Mouse (Mus musculus): ENCODE measurements around the gene Spryd7. TPM values are rescaled to one million over a fixed set of nuclear protein-coding genes. Genes with fewer than 3 reads are reported as not detected.
"Not testable (repeated sequence)": the region's sequence is repeated elsewhere in the genome, so short reads cannot be mapped to it uniquely, and the experiment has no call there.

Gene Spryd7
- polyA plus RNA-seq (2012; rRNA removed) = 6.5 and 6.8 TPM in 2 replicates

DNA sequence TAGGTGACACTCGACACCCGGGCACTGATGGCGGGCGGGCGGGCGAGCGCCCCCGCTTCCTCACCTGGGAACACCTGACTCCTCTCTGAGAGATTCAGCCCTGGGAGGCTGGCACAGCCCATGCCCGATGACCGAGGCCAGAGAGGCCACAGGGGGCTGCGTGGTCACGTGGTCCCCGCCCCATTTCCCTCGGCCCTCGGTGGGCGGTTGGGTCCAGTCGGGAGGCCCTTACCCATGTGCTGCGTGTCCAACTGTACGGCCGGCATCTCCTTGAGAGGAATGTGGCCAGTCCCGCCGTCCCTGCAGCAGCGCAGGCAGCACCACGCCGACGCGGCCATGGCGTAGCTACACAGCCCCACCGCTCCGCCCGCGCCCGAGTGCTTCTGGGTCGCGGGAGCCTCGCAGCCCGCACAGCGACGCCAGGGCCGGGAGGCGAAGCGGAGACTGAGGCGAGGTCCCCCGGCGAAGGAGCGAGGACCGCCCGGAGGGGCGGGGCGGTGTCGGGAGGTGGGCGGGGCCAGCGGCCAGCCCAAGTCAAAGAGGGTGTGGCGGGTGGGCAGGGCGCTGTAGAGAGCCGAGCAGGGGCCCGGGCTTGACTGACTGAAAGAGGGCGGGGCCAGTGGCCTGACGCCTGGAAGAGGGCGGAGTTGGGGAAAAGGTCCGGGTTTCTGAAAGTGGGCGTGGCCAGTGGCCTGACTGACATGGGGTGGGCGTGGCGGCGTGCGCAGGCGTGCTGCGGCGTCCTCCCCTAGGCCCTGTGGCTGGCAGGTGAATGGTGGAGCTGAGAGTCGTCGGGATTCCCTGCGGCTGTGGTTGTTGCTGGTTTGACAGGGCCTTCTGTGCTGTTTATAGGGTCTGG, at the start of gene Spryd7:
Spryd7 (minus strand) TSS at position 598 of the 859 bp plus-strand sequence.
- DNase-seq (ENCODE audit: low read depth) = no peak

DNA sequence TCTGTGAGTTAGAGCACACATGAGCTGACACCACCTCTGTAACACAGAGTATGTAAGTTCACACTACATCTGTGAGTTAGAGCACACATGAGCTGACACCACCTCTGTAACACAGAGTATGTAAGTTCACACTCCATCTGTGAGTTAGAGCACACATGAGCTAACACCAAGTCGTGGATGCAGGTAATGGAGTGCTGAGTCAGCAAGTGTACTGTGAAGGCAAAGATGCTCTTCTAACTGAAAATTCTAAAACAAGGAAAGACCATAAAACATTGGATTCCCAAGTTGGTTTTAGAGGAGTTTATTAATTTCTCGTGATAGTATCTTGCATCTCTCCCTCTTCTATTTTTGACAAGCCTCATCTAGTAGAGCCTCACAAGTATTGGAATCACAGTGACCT, 49.4 kb upstream of the Spryd7 start:
- DNase-seq (ENCODE audit: low read depth) = not testable (repeated sequence)

DNA sequence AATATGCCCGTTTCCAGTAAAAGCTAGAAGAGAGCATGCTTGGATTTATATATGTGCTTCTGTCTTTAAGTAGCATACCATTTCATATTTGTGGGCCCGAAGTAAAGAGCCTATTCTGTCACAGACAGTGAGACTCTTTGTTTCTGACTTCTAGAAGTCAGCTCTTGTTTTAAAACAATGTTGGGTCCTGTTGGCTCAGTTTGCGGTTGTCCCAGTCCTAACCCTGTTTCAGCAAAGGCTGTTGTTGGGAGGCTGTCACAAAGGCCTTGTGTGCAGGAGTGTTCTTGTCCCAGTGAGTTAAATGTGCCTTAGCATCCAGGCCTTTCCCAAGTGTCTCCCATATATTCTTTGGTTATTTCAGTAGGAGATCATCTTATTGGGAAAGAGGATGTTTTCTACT, 47.4 kb upstream of the Spryd7 start:
- no peak for DNase-seq (ENCODE audit: low read depth)

DNA sequence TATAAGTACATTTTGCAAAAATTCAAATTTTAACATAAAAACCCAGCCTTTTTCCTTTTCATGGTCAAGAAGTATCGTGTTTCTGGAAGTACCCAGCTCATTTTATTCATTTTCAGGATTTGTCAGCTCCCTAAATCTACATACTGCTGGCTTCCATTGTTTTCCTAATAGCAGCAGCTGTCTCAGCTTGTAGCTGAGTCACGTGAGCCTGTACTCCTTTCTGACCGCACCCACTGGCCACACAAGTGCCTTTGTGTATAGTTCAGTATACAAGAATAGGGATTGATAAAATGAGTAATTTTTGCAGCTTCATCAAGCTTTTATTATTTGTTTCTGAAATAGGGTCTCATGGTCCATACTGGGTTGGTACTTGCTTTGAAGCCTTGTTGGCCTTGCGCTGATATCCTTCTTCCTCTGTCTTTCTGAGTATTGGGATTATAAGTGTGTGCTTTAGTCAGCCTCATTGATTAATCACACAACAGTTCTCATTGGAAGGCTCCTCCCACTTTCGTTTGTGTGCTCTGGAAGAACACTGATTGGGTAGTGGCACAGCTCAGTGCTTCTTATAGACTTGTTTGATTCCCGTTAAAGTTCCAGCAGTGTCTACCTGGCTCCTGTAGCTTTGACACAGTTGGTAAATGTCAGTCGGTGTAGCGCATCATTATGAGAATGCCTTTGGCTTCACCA, 46.5 kb upstream of the Spryd7 start:
- no peak for DNase-seq (ENCODE audit: low read depth)

DNA sequence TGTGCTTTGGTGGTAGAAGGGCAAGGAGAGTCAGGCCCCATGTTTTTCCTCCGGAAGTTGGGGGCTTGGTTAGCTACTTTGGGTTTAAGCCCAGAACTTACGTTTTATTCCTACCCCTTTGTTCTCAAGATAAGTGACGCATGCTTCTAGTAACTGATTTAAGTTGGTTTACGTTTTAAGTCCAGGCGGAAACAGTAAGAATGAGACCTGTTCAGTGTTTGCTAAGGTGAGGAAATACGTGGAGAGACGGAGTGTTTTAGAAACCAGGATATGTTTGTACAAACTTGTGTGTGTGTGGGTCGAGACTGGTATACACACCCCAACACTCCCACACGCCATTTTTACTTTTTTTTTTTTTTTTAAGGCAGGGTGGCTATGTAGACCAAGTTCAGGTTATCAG, 44.7 kb upstream of the Spryd7 start:
- no peak for DNase-seq (ENCODE audit: low read depth)

DNA sequence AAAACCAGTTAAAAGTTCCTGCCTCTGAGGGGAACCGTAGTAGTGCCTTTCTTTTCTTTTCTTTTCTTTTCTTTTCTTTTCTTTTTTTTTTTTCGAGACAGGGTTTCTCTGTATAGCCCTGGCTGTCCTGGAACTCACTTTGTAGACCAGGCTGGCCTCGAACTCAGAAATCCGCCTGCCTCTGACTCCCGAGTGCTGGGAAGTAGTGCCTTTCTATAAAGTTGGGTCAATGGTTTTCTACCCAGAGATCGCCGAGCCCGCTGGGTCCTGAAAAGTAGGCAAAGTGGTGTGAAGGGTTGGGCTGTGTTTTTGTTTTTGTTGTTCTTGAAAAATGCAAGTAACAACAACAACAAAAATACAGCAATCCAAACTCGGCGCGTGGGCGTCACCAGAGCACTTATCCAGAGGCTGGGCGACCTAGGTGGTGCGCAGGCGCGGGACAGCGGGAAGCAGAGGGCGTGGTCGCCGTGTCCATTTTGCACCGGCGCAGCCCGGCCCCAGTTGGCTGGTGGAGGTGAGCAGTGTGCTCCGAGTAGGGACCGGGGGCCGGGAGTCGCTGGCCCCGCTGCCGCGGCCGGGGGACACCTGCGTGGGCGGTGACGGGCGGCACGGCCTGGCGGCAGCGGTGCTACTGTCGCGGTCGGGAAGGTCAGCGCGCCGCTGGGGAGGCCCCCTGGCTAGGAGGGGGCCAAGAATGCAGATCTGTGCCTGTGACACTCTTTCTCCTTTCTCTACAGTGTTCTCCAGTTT, 42.5 kb upstream of the Spryd7 start:
- DNase-seq (ENCODE audit: low read depth) = no peak

DNA sequence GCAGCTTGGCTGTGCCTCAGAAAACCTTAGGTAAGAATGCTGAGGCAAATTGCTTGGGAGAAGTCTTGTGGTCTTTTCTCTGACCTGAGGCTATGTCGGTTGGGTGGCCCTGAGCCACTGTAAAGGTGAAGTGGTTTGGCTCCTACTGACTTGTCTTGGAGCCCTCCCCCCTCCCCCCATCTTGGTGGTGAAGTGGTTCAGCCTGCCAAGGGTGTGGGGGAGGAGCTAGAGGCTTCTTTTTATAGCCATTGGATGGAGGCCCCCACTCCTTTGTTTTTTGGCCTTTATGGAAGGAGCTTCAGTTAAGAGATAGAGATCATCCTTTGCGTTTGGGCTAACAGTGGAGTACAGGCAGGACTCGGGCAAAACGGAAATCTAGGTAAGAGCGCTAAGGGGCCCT, 41.3 kb upstream of the Spryd7 start, which contains the start of gene Trim13:
Trim13 (plus strand) TSS at position 280 of the 400 bp plus-strand sequence.
- DNase-seq (ENCODE audit: low read depth) = no peak

DNA sequence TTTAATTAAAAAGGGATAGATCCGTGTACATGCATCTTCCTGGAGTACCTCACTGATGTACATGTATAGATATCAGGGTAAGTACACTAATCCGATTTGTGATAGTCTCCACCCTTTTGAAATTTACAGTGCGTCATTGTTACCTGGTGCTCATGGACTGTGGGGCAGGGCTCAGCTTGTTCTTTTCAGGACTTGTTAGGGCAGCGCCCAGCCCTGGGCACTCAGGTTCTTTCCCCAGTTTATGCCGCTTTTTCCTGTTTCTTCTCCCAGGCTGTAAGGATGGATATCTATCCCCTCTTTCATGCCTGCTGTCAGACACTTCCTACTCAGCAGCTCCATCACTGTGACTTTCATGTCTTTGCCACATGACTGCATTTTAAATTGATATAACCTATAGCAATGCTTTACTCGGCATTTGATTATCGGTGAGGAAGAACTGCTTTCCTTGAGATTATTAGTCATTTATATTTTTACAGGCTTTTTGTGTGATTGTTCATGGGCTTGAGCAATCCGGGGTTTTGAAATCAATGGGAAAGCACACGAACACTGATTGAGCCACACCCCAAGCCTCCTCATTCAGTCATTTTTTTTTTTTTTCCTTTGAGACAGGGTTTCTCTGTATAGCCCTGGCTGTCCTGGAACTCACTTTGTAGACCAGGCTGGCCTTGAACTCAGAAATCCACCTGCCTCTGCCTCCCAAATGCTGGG, 40.2 kb upstream of the Spryd7 start:
- peak; percentile 67 for DNase-seq (ENCODE audit: low read depth)

DNA sequence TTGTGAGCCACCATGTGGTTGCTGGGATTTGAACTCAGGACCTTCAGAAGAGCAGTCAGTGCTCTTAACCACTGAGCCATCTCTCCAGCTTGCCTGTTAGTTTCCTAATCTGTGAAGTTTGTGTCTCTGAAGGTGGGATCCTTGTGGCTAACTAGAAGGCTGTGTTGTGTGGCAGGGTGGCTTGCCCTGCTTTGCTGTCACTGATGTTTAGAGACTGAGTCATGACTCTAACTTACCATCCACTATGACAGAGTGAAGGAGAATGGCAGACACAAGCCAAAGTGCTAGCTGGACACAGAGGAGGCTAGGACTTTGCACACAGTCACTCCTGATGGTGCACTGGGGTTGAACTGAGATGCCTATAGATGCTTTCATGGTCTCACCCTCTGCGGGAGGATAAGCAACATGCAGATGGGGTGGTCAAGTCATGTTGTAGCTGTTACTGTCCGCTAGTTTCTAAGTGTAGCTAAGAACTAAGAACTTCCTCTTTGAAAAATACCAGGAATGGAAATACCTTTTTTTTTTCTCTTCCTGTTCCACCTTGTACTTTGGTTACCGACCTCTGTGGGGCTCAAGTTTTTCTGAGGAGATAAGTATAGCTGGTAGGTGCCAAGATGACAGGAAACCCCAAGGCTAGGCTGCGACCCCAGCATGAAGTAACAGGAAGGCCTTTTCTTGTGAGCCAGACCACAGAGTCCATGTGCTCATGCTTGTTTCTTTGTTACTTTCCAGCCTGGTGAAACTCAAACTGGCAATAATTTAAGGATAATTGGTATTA, 32.8 kb upstream of the Spryd7 start:
- DNase-seq (ENCODE audit: low read depth) = no peak

DNA sequence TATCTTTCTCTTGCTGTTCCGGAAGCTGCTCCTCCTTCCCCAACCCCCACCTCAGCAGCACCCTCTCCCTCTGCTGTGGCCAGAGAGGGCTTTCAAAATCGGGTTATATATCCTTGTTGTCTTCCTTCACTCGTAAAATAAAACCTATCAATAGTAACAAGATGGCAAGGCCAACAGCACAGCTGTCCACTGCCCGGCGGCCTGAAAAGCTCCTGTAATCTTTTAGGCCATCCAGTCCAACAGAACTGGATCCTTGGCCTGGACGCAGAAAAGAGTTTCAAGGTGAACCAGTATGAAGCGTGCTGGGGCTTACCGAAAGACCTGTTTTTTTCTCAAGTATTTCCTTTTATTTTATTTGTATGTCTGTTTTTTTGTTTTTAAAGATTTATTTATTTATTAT, 19.3 kb upstream of the Spryd7 start:
- no peak for DNase-seq (ENCODE audit: low read depth)

DNA sequence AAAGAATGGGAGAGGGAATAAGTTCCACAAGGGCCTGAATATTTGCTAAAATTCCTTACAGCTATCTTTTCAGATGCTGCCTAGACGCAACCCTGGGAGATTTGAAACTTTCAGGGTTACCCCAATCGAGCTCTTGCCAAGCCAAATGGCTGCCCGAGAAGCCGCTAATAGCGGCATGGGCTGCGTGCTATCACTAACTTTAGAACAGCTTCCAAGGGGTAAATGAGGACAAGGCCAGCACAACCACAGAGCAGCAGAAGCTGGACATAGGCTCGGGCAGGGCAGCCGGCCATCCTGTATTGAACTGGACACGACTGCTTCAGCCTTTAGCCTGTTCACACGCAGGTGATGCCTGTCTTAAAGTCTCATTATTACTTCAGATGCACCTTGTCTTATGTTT, 18.4 kb upstream of the Spryd7 start:
- no peak for DNase-seq (ENCODE audit: low read depth)

DNA sequence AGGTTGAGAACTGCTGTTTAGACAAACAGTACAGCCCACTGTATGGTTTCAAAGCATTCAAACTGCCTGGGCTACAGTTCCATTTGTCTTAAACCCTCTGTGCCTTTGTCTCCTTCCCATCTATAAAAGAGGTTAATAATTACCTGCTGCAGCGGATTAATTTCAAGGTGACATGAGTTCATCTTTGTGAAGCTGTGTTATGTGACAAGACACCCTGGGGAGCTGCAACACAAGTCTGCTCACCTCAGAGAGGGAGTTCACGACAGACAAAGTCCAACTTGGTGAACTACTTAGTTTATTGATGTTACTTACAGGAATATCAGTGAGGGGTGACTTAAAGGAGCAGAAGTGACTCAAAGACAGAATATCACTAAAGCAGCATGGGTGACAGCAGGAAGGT, 15.4 kb upstream of the Spryd7 start:
- DNase-seq (ENCODE audit: low read depth) = no peak

DNA sequence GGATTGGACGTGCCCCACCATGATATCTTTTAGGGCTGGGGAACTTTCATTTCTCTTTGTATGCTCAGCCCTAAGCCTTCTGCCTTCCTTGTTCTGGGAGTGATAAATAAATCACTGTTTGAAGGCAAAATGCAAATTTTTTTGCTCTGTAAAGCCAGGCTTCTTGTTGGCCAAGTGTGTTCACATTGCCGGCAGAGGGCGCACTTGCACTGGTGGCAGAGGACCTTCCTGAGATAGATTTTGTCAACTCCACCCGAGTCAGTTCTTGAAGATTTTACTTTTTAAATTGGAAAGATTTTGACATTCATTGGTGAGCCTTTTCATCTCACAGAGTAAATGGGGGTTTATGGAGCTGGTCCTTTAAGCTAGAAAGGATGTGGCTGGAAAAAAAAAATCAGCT, 14.7 kb upstream of the Spryd7 start:
- no peak for DNase-seq (ENCODE audit: low read depth)

DNA sequence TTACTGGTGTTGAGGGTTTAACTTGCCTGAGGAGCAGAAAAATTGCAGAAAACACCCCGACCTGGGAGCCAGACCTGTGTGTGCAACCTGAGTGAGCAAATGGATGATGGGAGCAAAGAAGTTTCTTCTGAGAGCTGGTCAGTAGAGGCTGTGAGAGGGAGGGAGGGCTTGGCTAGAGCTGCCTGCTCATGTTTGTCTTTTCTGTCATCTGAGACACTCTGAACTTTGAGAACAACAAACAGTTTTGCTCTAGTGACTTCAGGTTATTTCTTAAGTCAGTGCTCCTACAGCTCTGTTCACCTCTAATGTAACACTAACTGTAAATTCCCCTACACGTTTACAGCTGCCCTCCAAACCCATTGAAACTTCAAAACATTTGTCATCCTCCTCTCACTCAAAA, 12.7 kb upstream of the Spryd7 start:
- DNase-seq (ENCODE audit: low read depth) = no peak

DNA sequence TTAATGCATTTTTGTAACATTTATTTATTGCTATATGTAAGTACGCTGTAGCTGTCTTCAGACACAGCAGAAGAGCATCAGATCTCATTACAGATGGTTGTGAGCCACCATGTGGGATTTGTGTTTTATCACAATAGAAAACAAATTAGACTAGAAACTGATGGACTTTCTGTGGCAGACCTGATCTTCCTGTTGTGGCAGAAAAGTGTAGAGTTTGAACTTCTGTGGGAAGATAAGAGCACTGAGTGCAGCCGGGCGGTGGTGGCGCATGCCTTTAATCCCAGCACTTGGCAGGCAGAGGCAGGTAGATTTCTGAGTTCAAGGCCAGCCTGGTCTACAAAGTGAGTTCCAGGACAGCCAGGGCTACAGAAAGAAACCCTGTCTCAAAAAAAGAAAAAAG, 9.5 kb upstream of the Spryd7 start:
- not testable (repeated sequence) for DNase-seq (ENCODE audit: low read depth)

DNA sequence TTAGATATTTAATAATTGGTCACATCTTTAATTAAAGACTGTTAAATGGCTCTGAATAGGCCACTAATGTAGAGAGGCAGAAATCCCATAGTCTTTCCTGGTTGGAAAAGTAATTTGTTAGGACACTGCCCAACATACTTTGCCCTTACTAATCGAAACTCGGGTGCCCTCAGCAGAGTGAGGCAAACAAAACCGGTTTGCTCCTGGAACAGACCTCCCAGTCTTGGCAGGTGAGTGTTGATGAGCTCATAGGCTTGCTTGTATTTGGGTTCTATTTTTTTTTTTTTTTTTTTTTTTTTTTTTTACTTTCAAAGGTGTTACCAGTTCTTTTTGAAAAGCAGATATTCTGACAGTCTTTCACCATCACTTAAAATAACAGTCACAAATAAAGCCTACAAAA, 3.2 kb upstream of the Spryd7 start:
- peak; percentile 88 for DNase-seq (ENCODE audit: low read depth)

DNA sequence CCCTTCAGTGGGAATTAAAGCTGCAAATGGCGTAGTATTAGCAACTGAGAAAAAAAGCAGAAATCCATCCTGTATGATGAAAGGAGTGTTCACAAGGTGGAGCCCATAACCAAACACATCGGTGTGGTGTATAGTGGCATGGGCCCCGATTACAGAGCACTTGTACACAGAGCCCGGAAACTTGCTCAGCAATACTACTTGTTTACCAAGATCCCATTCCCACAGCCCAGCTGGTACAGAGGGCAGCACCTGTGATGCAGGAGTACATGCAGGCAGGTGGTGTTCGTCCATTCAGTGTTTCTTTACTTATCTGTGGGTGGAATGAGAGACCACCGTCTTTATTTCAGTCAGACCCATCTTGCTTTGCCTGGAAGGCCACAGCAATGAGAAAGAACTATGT, 2.2 kb upstream of the Spryd7 start:
- DNase-seq (ENCODE audit: low read depth) = no peak

DNA sequence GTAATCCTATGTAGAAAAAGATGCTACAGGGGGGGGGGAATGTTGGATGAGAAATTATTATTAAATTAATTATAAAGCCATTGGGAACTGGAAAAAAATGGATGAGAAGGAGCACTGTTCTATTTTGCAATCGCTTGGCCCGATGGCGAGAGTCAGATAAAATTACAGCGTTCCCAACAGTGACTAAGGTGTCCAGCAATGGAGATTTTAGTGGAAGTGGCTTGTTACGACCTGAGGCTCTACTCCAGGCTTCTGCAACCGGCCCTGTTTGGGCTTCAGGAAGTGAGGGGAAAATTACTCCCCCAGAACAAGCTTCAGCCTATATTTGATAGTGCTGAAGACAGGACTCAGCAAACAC, 776 bp downstream of the Spryd7 start:
- DNase-seq (ENCODE audit: low read depth) = no peak

DNA sequence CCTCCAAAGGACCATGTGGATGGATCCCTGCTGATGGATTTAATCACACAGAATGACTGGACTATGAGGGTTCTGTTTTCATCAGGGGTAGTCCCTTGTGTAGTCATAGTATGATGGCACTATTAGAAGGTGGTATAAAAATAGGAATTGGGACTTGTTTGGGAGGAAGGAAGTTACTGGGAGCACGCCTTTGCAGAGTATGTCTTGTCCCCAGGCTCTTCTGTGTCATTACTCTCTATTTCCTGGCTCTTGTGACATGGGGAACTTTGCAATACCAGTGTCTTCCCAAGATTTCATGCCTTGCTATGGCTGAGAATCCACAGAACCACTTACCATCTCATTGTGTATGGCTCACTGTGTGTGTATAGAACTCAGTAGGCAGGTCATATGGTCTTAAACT, 8.1 kb downstream of the Spryd7 start:
- no peak for DNase-seq (ENCODE audit: low read depth)

DNA sequence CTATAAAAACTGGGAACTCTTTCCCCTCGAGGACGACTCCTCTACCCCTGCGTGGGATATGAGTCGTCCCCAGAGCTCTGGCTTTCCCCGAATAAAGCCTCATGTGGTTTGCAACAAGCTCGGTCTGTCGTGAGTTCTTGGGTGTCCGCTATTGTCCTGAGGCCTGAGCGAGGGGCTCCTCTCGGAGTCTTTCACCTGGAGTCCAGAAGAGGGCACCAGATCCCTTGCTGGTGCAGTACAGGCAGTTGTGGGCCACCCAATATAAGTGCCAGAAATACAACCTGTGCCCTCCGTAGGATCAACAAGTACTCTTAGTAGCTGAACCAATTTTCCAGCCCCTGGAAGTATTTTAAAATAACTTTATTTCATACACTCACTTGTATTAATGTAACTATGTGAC, 18.9 kb downstream of the Spryd7 start:
- not testable (repeated sequence) for DNase-seq (ENCODE audit: low read depth)

DNA sequence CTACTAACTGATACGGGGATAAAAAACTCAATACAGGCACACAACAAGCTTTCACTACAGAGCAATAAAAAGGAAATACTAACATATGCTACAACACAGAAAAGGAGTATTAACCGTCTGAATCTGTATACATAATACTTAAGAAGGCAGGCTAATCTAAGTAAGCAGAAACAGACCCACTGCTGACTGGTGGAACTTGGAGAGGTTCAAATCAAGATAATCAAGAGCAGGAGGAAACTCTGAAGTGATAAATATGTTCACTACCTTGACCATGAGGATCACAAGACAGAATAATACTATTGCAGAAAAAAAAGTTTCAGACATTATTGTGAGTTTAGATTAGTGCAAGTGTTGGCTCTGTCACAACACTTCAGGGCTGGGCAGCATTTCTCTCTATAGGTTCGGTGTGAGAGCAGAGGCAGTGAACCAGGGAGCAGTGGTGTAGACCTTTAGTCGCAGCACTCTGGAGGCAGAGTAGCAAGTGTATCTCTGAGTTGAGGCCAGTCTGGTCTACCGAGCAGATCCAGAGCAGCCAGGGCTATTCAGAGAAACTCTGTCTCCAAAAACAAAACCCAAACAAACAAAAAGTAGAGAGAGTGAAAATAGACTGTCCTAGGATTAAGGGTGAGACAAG, 19.9 kb downstream of the Spryd7 start:
- no peak for DNase-seq (ENCODE audit: low read depth)

Data from gonadal fat pad, adult 2 months (tissue).